Mouse (Mus musculus) v-Abl transformed pro-B cells (cell line): ENCODE measurements around the gene Erlin1.

Experiments used
- in situ Hi-C, 2 experiments: fragments of 400-800 bp; cut with MboI; formaldehyde crosslinking; loops; one replicate each; pipeline ENCODE4 v1.15.1; 2025; ENCODE audit not compliant: unreplicated experiment in 2 of 2

Gene Erlin1

DNA sequence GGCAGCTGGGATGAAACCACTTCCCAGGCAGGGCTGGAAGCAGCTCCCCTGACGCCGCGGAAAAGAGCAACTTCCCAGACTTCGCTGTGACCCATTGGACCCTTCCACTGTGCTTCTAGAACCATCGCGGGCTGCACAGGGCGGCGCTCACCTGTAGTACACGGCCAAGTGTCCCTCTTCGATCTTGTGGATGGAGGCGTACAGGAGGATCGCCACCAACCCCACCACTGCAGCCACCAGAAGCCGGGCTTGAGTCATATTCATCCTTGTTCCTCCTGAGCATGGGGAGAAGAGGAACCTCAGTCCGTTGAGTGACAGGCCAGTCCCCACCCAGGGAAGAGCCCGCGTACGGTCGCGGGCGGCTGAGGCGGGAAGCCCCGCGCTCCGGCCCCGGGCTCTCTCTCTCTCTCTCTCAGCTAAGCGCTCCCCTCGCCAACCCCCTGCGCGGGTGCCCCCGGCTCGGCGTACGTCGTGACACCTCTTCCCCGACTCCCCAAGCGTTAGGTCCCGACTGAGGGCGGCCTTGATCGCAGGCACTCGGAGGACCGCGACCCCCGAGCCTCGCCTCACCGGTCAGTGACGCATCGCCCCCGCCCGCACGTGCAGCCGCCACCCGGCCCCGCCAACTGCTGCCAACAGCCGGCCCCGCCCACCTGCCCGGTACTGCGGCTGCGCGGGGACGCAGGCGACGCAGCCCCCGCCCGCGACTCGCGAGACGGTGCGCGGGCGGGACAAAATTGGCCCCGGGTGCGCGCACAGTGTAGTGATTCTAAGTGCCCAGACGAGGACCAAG is at the start of gene Erlin1:
TSS of gene Erlin1 (minus strand) at position 665 of the 793 bp plus-strand sequence.
- in situ Hi-C loops, result no loop called here

DNA sequence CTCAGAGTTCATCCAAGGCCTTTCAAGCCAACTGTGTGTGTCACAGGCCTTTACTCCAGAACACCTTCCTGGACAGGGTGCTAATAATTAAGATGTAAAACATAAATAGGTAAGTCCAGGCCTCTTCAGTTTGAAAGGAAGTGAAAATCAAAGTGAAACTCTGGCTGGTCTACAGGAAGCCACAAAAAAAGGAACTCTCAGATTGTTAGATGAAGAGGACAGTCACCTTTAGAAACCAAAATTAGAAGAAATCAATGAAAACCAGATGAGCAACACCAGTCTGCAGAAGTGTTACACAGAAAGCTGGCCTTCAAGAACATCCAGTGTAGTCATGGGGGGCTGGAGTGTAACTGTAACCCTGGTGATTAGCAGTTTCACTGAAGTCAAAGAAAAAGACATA is 48.2 kb upstream of the Erlin1 start:
- in situ Hi-C loops, result no loop called here

DNA sequence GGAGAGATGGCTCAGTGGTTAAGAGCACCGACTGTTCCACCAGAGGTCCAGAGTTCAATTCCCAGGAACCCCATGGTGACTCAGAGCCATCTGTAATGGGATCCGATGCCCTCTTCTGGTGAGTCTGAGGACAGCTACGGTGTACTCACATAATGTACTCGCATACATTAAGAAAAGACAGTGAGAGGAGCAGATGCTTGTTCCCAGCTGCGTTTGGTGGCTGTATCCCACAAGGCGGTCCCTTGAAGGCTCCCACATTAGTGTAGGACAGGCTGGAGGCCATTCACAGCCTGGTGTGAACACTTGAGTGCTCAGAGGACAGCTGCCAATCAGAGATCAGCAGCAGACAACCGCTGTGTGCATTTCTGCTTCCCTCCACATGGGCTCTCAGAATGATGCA is 42.1 kb upstream of the Erlin1 start:
- in situ Hi-C loops, result no loop called here

DNA sequence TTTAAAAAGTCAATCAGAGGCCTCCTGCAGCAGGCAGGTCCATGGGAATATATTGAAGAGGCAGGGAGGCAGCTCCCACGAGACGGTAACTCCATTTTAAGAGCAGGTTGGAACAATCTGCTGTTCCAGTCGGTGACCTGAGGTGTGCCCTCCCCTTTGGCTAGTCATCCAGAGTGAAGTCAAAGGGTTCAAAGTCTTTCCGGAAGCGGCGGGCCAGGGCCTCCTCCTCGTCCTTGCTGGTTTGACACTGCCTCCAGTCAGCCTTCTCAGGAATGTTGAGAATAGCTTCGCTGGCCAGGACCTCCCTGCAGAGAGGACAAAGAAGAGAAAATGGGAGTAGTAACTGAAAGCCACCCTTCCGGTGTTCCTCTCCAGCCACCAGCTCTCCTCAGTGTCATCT is 40.8 kb upstream of the Erlin1 start:
- in situ Hi-C loops, result no loop called here

DNA sequence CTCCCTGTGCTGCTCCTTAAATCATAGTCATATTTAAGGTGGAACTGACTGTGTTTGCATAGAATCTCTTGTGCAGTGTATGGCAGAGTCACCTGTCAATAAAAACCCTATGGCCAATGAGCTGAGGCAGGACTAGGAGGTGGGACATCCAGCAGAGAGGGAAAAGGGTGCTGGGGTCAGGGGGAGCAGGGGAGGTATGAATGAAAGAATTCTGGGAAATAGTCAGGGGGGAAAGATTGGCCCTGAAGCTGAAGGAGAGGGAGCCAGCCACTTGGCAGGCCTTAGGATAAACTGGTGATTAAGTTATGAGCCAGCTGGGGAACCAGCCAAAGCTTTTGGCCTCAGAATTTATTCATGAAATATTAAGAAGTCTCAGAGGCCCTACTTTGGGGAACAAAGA is 39.4 kb upstream of the Erlin1 start:
- in situ Hi-C loops, result no loop called here

DNA sequence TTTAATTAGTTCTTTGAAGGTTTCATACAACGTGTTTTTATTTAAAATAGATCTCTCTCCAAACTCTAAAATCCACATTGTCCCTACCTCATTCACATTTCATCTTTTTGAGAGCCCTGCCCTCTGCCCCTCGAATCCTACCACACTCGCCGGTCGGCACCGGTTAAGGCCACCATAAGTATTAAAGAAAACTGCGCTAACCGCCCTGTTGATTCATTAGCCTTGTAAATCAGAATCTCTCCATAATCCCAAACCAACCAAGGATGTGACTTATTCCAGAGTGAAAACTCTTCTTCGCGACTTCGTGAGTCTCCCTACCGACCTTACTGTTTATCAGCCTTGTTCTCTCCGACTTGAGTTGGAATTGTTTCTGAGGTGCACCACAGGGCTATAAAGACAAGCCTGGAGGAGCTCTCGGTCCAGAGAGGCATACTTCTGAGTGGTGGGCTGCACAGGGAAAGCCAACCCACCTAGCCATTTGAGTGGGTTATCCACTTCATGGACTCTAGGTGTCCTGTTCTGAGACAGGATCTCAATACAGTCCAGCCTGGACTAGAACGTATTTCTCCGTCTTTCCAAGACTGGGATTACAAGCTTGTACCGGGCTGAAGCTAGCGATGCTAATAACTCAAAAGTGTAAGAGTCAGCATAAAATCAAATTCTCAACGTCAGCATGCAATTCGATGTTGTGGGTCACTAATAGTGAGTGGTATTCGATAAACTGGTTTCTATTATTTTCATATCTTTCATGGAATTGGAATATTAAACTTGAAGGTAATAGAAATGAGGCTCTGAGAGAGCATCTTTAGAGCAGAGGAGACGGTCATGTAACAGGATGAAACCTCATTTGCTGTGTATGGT is 38.3 kb upstream of the Erlin1 start:
- in situ Hi-C loops, result no loop called here

DNA sequence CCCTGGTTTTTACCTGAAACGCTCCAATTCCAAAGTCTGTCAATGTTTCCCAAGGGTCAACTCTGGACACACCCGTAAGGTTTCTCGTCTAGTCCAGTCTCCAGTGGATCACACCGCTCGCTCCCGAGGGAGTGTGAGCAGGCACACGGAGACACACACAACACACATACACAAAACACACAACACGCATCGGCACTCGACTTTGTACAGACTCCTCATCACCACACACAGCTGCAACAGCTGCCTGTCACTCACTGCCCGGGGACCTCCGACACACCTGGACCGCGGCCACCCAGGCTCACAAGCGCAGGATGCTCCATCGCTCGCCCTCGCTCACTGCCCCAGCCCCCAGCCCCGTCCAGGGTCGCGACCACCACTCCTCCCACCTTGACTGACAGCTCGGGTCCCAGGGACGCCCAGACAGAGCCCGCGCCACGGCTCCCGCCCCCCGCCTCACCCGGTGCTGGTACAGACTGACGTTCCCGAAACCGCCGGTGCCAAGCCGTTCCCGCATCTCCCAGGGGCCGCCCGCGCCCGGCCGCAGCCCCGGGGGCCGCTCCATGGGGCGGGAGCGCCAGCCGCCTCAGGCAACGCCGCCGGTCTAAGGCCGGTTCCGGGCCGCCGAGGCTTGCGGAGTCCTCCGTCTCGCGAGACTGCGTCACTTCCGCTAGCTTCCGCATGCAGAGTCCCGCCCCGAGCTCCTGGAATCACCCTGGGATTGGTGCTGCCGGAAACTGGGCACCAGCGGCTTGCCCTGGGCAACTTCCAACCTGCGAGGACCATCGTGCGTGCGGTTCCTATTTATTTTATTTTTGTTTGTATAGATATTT is 37.5 kb upstream of the Erlin1 start, which contains the start of gene Chuk:
TSS of gene Chuk (minus strand) at position 650 of the 830 bp plus-strand sequence.
- in situ Hi-C loops, result no loop called here

DNA sequence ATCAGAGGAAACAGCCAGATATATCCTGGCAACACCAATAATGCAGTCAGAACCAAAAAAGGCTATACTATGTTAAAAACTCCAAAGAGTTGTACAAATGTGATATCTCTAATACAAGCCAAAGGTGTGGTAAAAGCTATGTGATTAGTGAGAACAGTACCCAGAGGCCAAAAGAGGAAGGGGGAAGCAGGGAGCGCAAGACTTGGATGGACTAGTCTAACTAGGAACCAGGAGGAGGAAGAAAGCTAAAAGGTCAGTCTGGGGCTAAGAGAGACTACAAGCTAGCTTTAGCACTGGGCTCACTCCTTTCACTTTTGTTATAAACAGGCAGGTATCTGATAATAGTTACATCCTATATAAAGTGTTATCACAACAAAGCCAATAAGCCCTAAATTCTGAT is 34.8 kb upstream of the Erlin1 start:
- in situ Hi-C loops, result no loop called here

DNA sequence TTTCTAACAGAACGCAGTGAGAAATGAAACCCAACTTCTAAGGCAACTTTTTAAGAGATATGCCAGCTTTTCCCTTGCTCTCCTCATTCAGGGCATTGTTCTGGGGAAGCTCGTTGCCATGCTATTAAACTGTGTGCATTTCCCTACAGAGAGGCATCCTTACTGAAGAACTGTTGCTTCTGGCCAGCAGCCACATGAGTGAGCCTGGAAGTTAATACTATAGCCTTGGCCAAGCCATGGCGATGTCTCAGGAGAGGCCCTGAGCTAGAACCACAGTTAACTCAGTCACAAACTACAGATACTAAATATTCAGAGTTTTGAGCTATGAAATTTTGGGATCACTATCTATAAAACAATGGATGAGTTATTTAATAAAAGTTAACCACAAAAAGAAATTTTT is 33.4 kb upstream of the Erlin1 start:
- in situ Hi-C loops, result no loop called here

DNA sequence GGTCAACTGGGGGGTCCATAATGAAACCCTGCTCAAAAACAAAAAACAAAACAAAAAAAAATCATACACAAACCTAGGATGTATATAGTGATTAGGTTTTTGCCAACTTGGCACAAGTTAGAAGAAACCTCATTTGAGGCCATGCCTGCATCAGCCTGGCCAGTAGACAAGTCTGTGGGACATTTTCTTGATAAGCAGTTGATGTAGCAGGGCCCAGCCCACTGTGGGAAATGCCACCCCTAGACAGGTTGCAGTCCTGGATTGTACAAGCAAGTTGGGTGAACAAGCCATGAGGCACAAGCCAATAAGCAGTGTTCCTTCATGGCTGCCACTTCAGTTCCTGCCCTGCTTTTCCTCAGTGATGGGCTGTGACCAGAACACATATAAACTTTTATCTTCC is 31.3 kb upstream of the Erlin1 start:
- in situ Hi-C loops, result no loop called here

DNA sequence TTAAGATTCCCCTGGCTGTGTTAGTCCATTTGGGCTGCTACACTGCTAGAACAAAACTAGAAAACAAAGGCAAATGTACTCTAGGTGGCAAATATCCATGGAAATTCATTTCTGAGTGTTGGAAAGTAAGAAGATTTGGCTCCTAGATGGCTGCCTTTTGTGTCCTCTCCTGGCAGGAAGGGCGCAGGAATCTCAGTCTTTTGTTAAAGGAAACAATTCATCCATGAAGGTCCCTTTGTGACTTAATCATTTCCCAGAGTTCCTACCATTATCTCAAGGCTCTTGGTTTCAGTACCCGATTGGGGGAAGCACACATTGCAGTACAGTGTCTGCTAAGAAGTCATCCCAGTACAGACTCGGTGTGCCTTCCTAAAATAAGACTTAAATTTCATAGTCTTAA is 16.7 kb upstream of the Erlin1 start:
- in situ Hi-C loops, result no loop called here

DNA sequence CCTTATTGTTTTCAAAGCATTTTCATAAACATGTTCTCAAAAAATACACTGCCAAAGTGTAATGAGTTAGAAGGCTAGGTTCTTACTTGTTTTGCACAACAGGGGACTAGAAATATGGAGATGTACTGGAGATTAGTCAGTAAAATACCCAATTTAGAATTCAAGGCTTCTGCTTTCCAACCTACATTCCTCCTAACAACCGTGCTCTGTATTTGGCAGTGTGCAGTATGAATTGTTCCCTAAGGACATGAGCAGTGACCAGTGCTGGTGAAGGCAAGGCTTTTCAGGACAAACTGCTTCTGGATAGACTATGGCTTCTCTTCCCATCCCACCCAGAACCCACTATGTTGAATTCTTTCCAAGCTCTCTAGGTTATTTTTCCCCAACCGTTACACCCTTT is 11.3 kb upstream of the Erlin1 start:
- in situ Hi-C loops, result no loop called here

DNA sequence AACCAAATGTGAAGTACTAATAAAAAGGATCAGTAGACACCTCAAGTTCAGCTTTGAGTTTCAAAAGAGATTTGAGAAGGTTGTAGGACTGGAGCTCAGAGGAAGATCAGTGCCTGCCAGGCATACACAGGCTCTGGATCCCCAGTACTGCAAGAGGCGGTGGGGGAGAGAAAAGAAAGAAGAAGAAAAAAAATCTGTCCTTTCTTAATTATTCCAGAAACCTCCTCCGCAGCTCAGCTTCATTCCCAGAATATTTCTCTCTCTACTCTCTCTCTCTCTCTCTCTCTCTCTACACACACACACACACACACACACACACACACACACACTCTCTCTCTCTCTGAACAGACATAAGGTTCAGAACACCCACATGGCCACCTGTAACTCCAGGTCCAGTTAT is 10.4 kb upstream of the Erlin1 start:
- in situ Hi-C loops, result no loop called here

DNA sequence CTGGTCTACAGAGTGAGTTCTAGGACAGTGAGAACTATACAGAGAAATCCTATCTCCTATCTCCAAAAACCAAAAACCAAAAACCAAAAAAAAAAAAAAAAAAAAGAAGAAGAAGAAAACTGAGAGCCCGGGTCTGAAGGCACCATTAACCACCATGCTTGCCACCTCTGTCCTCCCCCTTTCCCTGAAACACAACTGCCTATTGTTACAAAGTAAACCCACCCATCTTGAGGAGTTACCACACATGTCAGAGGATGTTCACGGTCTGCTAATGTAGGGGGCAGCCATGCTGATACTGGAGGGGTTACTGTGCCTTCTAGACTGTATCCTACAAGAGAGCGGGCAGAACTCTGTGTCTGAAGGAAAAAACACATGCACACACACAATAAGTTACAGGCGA is 7.4 kb upstream of the Erlin1 start:
- in situ Hi-C loops, result no loop called here

DNA sequence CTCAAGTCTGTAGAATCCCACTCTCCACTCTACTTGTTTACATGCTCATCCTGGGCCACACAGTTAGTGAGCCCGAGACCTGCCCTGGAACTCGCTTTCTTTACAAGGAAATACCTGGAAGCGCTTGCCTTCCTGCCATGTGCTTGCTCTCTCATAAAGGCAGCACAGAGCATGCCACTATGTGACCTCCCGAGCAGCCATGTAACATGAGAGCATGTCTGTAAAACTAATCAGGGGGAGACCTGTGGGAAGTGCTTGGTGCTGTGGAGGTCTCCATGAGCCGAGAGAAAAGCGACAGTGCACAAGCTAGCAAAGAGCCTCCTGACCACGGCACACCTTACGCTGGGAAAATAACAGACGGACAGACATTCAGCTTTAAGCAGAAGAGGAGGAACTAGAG is 6.9 kb upstream of the Erlin1 start:
- in situ Hi-C loops, result no loop called here

DNA sequence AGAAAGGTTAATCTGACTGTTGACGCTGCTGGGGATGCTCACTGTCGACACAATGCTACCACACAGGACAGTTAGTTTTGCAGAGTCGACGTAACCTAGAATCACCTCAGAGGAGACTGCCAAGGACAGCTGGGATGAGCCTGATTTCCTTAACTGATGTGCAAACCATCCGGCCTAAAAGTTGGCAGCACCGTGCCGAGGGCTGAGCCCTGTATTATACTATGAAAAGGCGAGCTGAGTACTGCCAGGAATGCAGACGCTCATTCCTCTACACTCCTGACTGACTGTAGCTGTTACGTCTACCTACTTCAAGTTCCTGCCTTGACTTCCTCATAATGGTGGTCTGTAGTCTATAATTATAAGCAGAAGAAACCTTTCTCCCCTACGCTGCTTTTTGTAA is 5.4 kb upstream of the Erlin1 start:
- in situ Hi-C loops, result no loop called here

DNA sequence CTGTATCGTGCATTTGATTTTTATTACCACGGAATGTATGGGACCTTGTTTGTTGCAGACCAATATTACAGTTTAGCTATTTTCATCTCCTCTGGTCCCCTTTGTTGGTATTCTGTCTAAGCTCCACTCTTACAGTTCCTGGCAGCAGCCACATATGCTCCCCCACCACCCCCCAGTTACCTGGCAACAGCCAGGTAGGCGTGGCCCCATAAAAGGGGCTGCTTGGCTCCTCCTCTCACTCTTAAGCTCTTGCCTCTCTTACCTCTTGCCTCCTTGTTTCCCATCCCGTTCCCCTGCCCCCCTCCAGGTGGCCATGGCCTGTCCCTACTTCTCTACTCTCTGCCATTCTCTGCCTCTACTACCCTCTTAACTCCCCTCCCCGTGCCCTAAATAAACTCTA is 1.6 kb upstream of the Erlin1 start:
- in situ Hi-C loops, result no loop called here

DNA sequence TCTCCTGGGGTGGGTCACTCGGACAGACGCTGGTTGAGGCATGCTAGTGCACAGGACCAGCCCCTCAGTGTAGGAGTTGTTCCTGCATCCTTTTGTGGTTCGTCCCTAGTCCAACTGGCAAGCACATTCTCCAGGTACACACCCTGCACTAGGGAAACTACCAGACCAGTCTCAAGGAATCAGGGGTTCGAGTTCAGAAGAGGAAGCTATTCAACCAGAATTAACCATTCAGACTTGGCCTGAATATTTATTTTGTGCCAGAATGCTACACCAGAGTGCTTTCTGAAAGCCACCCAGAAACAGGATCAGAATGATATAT is 288 bp upstream of the Erlin1 start:
- in situ Hi-C loops, result no loop called here

DNA sequence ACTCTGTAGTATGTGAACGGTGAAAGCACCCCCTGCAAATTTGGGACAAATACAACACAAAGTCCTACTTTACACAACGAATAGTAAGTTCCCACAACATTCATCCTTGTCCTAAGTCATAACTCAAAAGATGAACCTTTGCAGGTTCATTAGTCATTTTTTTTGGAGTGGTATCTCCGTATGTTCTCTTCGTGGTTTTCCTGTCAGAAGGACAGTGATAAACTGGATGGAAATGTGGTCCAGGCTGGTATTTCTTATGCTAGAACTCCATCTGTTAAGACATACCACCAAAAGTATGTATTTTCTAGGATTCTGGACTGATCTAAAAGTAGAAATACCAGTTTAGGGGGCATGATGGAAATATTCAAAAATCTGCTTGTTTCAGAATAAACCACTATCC is 1.4 kb downstream of the Erlin1 start:
- in situ Hi-C loops, result no loop called here

DNA sequence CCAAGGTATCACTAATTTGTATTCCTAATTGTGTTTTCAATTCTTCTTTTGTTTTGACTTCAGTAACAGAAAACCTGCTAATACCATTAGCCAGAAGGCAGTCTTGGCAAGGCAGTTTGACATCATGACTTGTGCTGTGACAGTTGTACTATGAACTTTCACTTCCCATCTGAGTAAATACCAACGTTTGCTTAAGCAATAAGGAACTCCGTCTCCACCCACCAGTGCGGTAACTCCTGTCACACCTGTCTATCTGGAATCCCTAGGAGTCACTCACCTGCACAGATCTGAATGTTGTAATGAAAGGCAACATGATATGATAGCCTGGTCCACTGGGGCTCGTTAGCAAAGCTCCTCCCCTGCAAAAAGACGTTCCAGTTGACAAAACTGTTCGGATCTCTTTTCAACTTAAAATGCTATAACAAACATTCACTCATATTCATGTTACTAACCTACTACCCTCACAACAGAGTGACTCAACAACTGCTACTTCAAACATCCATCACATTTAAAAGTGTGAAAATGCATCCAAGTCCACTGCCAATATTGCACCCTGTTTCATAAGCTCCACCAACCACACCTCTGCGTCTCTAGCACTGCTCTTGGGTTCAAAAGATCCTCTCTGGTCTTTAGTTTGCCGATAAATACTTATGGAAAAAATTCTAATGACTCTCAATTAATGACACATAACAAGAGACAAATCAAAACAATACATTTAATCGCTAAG is 2.1 kb downstream of the Erlin1 start:
- in situ Hi-C loops, result no loop called here

DNA sequence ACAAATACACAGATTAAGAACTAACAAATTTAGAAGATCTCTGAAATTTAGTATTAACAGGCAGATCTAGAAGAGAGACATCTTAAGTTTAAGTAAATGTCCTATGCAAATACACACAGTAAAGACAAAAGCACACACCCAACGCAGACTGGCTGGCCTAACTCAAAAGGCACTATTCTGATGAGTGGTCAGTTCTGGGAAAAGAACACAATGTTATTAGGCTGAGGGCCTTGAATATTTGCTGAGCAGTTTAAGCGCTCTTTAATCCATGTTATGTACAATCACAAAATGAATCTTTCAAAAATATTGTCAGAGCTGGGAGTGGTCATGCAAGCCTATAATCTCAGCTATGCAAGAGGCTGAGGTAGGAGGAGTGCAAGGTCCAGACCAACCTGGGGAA is 4.9 kb downstream of the Erlin1 start:
- in situ Hi-C loops, result no loop called here
